Mouse (Mus musculus): Measurements from ENCODE around the gene 2610301B20Rik. TPM values are rescaled to one million over a fixed set of nuclear protein-coding genes. Genes with fewer than 3 reads are reported as not detected.

Gene 2610301B20Rik
- polyA plus RNA-seq, 1 experiment = 9.5 TPM

GRCm38 (mm10) chr4:10919530-10919929, 45.2 kb downstream of the 2610301B20Rik start:
- Histone ChIP-seq H3K27me3 (ENCODE audit: control insufficient read depth, insufficient read depth, insufficient read length) (no peaks in the 10 kb centered on the region), H3ac (ENCODE audit: control insufficient read depth, insufficient read length) (no peak overlapping the region), H3K4me2 (ENCODE audit: low read depth) (no peak overlapping the region), H3K36me3 (ENCODE audit: control insufficient read depth, insufficient read depth) (no peaks in the 10 kb centered on the region), H3K4me3 (no peak overlapping the region), H3K79me2 (ENCODE audit: control insufficient read depth, insufficient read depth) (no peaks in the 10 kb centered on the region)
- TF ChIP-seq E2F4 (IDR thresholded peaks at IDR 0.05; ENCODE audit: insufficient read depth) = no peak
- TF ChIP-seq TCF3 (IDR thresholded peaks at IDR 0.05; ENCODE audit: insufficient read length, low read depth) = no peak
- no peak for TF ChIP-seq POLR2AphosphoS2 (IDR thresholded peaks at IDR 0.05; ENCODE audit: insufficient read length, low read depth)
- no peak for TF ChIP-seq MYOD1 (IDR thresholded peaks at IDR 0.05; ENCODE audit: control insufficient read depth in 1 of 3, insufficient read length in 2 of 3, low read depth in 2 of 3)
- TF ChIP-seq MYOG (IDR thresholded peaks at IDR 0.05; ENCODE audit: control insufficient read depth in 1 of 3, insufficient read depth in 1 of 3, insufficient read length in 2 of 3, low read depth in 2 of 3) = no peak

- TF ChIP-seq MYOG (IDR thresholded peaks at IDR 0.05; ENCODE audit: control insufficient read depth in 1 of 3, insufficient read depth in 1 of 3, insufficient read length in 2 of 3, low read depth in 2 of 3) = no peak
- TF ChIP-seq REST (IDR thresholded peaks at IDR 0.05; ENCODE audit: insufficient read depth, insufficient read length) = no peak
- no peak for TF ChIP-seq POLR2A (IDR thresholded peaks at IDR 0.05; ENCODE audit: insufficient read length, low read depth)
- no peak for TF ChIP-seq POLR2AphosphoS2 (IDR thresholded peaks at IDR 0.05; ENCODE audit: insufficient read length, low read depth)
- no peak for TF ChIP-seq MAX (IDR thresholded peaks at IDR 0.05; ENCODE audit: low read depth)
- no peak for TF ChIP-seq SRF (IDR thresholded peaks at IDR 0.05; ENCODE audit: control insufficient read depth, insufficient read length, low read depth)
- no peak for TF ChIP-seq CEBPB (IDR thresholded peaks at IDR 0.05; ENCODE audit: insufficient read depth, poor library complexity, severe bottlenecking)
- no peak for TF ChIP-seq USF1 (IDR thresholded peaks at IDR 0.05; ENCODE audit: low read depth)
- TF ChIP-seq MYOD1 (IDR thresholded peaks at IDR 0.05; ENCODE audit: control insufficient read depth in 1 of 3, insufficient read length in 2 of 3, low read depth in 2 of 3) = no peak
- no peak for TF ChIP-seq TCF12 (IDR thresholded peaks at IDR 0.05; ENCODE audit: insufficient read depth, poor library complexity, severe bottlenecking)
These were observed 45.7 kb downstream of the 2610301B20Rik start for GRCm38 (mm10) chr4:10919987-10920386.

GRCm38 (mm10) chr4:10920622-10921021, 46.3 kb downstream of the 2610301B20Rik start:
- no peak overlapping the region for H3K4me2 ChIP-seq (ENCODE audit: low read depth)
- no peaks in the 10 kb centered on the region for H3K36me3 ChIP-seq (ENCODE audit: control insufficient read depth, insufficient read depth)
- H3K4me3 ChIP-seq = no peak overlapping the region
- no peak overlapping the region for H3ac ChIP-seq (ENCODE audit: control insufficient read depth, insufficient read length)
- no peaks in the 10 kb centered on the region for H3K27me3 ChIP-seq (ENCODE audit: control insufficient read depth, insufficient read depth, insufficient read length)
- H3K79me2 ChIP-seq (ENCODE audit: control insufficient read depth, insufficient read depth) = no peaks in the 10 kb centered on the region
- TF ChIP-seq POLR2AphosphoS2 (IDR thresholded peaks at IDR 0.05; ENCODE audit: insufficient read length, low read depth) (no peak), REST (IDR thresholded peaks at IDR 0.05; ENCODE audit: insufficient read depth, insufficient read length) (no peak), CEBPB (IDR thresholded peaks at IDR 0.05; ENCODE audit: insufficient read depth, poor library complexity, severe bottlenecking) (no peak), POLR2A (IDR thresholded peaks at IDR 0.05; ENCODE audit: insufficient read length, low read depth) (no peak), E2F4 (IDR thresholded peaks at IDR 0.05; ENCODE audit: insufficient read depth) (no peak), USF1 (IDR thresholded peaks at IDR 0.05; ENCODE audit: low read depth) (no peak), TCF3 (IDR thresholded peaks at IDR 0.05; ENCODE audit: insufficient read length, low read depth) (no peak), MYOD1 (IDR thresholded peaks at IDR 0.05; ENCODE audit: control insufficient read depth in 1 of 3, insufficient read length in 2 of 3, low read depth in 2 of 3) (no peak), MYOG (IDR thresholded peaks at IDR 0.05; ENCODE audit: control insufficient read depth in 1 of 3, insufficient read depth in 1 of 3, insufficient read length in 2 of 3, low read depth in 2 of 3) (no peak), MAX (IDR thresholded peaks at IDR 0.05; ENCODE audit: low read depth) (no peak)

More at GRCm38 (mm10) chr4:10919987-10920386, 45.7 kb downstream of the 2610301B20Rik start:
- no peak overlapping the region for H3K4me3 ChIP-seq
- no peaks in the 10 kb centered on the region for H3K79me2 ChIP-seq (ENCODE audit: control insufficient read depth, insufficient read depth)
- no peak overlapping the region for H3ac ChIP-seq (ENCODE audit: control insufficient read depth, insufficient read length)
- no peaks in the 10 kb centered on the region for H3K36me3 ChIP-seq (ENCODE audit: control insufficient read depth, insufficient read depth)
- H3K4me2 ChIP-seq (ENCODE audit: low read depth) = no peak overlapping the region
- H3K27me3 ChIP-seq (ENCODE audit: control insufficient read depth, insufficient read depth, insufficient read length) = no peaks in the 10 kb centered on the region

- Histone ChIP-seq H3ac (ENCODE audit: control insufficient read depth, insufficient read length) (no peak overlapping the region), H3K79me2 (ENCODE audit: control insufficient read depth, insufficient read depth) (no peaks in the 10 kb centered on the region), H3K36me3 (ENCODE audit: control insufficient read depth, insufficient read depth) (no peaks in the 10 kb centered on the region), H3K27me3 (ENCODE audit: control insufficient read depth, insufficient read depth, insufficient read length) (no peaks in the 10 kb centered on the region), H3K4me3 (no peak overlapping the region), H3K4me2 (ENCODE audit: low read depth) (peak overlapping the region; percentile 57)
- no peak for TF ChIP-seq MYOG (IDR thresholded peaks at IDR 0.05; ENCODE audit: control insufficient read depth in 1 of 3, insufficient read depth in 1 of 3, insufficient read length in 2 of 3, low read depth in 2 of 3)
- no peak for TF ChIP-seq POLR2AphosphoS2 (IDR thresholded peaks at IDR 0.05; ENCODE audit: insufficient read length, low read depth)
- no peak for TF ChIP-seq CEBPB (IDR thresholded peaks at IDR 0.05; ENCODE audit: insufficient read depth, poor library complexity, severe bottlenecking)
- no peak for TF ChIP-seq REST (IDR thresholded peaks at IDR 0.05; ENCODE audit: insufficient read depth, insufficient read length)
- TF ChIP-seq SRF (IDR thresholded peaks at IDR 0.05; ENCODE audit: control insufficient read depth, insufficient read length, low read depth) = no peak
These were observed 48.9 kb downstream of the 2610301B20Rik start for GRCm38 (mm10) chr4:10923180-10923579.

GRCm38 (mm10) chr4:10924140-10924539, 49.8 kb downstream of the 2610301B20Rik start:
- H3K4me3 ChIP-seq = no peak overlapping the region
- no peak overlapping the region for H3ac ChIP-seq (ENCODE audit: control insufficient read depth, insufficient read length)
- no peaks in the 10 kb centered on the region for H3K27me3 ChIP-seq (ENCODE audit: control insufficient read depth, insufficient read depth, insufficient read length)
- no peak overlapping the region for H3K4me2 ChIP-seq (ENCODE audit: low read depth)
- H3K36me3 ChIP-seq (ENCODE audit: control insufficient read depth, insufficient read depth) = no peaks in the 10 kb centered on the region
- H3K79me2 ChIP-seq (ENCODE audit: control insufficient read depth, insufficient read depth) = no peaks in the 10 kb centered on the region
- TF ChIP-seq MYOG (IDR thresholded peaks at IDR 0.05; ENCODE audit: control insufficient read depth in 1 of 3, insufficient read depth in 1 of 3, insufficient read length in 2 of 3, low read depth in 2 of 3) = no peak
- TF ChIP-seq POLR2A (IDR thresholded peaks at IDR 0.05; ENCODE audit: insufficient read length, low read depth) = no peak
- no peak for TF ChIP-seq TCF3 (IDR thresholded peaks at IDR 0.05; ENCODE audit: insufficient read length, low read depth)
- TF ChIP-seq E2F4 (IDR thresholded peaks at IDR 0.05; ENCODE audit: insufficient read depth) = no peak

All from myocyte (in vitro differentiated cells).